Mouse (Mus musculus) neural tube, embryonic 11.5 days (tissue): ENCODE data around the gene Arl6ip1. TPM values are rescaled to one million over a fixed set of nuclear protein-coding genes. Genes with fewer than 3 reads are reported as not detected.

Experiments
- ATAC-seq: fragments of 200-750 bp; cut with Nextera tagmentation; 2 replicates; pipeline ENCODE4 v1.8.0; 2017; ENCODE audit warnings: moderate number of reproducible peaks, mild to moderate bottlenecking, moderate TSS enrichment, moderate library complexity; ENCODE audit not compliant: insufficient read depth, low FRiP score, low TSS enrichment
- DNase-seq: peaks from one replicate; pipeline ENCODE4 v3.0.0-alpha.2; 2015; ENCODE audit warnings: low spot score
- H3K27ac ChIP-seq: fragments of 300-500 bp; sonication (generic); 2 replicates; pipeline ENCODE4 v1.5.1; 2014; ENCODE audit warnings: low read depth, mild to moderate bottlenecking, low read length
- H3K27me3 ChIP-seq: fragments of 300-500 bp; sonication (generic); 2 replicates; pipeline ENCODE4 v1.6.1; 2014; ENCODE audit warnings: mild to moderate bottlenecking, low read length, mixed read lengths; ENCODE audit not compliant: control insufficient read depth, insufficient read depth
- H3K36me3 ChIP-seq: fragments of 300-500 bp; sonication (generic); 2 replicates; pipeline ENCODE4 v1.6.1; 2014; ENCODE audit warnings: mild to moderate bottlenecking, low read length, moderate library complexity, mixed read lengths; ENCODE audit not compliant: control insufficient read depth, insufficient read depth
- H3K4me1 ChIP-seq: fragments of 300-500 bp; sonication (generic); 2 replicates; pipeline ENCODE4 v1.6.1; 2014; ENCODE audit warnings: low read length, mixed read lengths; ENCODE audit not compliant: control insufficient read depth, insufficient read depth
- H3K4me2 ChIP-seq: fragments of 300-500 bp; sonication (generic); 2 replicates; pipeline ENCODE4 v1.6.1; 2014; ENCODE audit warnings: low read depth, mild to moderate bottlenecking, moderate library complexity
- H3K4me3 ChIP-seq: fragments of 300-500 bp; sonication (generic); 2 replicates; pipeline ENCODE4 v1.5.1; 2014; ENCODE audit warnings: low read depth, low read length
- H3K9ac ChIP-seq: fragments of 300-500 bp; sonication (generic); 2 replicates; pipeline ENCODE4 v1.6.1; 2014; ENCODE audit warnings: mild to moderate bottlenecking, low read length
- H3K9me3 ChIP-seq: fragments of 300-500 bp; sonication (generic); 2 replicates; pipeline ENCODE4 v1.6.1; 2016; ENCODE audit warnings: low read length; ENCODE audit not compliant: control insufficient read depth
- WGBS: fragments of 180-500 bp; shearing (Covaris S2); extraction: QIAGEN DNeasy Blood & Tissue Kit; methylation state at CpG from one replicate; pipeline ENCODE4 v1.1.7; 2014; 5-methylcytosine and 5-hydroxymethylcytosine counted together
- polyA plus RNA-seq: library from polyadenylated mRNA; unstranded; fragments of >200 nt; fragmentation: Nextera tagmentation; extraction: Ambion mirVana; gene quantifications from 2 replicates; pipeline ENCODE4 v1.2.1, GENCODE M21; 2014

Gene Arl6ip1
- polyA plus RNA-seq, 1 experiment from 2014 or later, result 417 TPM

DNA sequence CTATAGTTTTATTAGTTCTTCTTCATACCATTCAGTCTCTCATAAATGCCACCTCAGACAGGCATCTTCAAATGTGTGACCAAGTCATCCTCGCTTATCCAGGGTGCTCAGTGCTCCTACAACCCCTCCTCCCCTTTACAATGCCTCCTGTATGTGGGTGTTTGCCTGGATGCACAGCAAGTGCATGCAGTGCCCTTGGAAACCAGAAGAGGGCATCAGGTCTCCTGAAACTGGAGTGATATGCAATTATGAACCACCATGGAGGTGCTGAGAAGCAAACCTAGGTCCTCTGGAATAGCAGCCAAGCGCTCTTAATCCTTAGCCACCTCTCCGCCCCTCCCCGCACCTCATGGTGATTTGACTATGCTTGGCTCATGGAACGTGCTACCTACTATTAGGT lies 50.4 kb downstream of the Arl6ip1 start:
- H3K9ac ChIP-seq, result no peak overlapping the region
- H3K4me3 ChIP-seq, result no peak overlapping the region
- DNase-seq (no peak), ATAC-seq (no peak)
- WGBS, result 90% methylated on average over 5 of the region's 5 CpGs
- no peaks in the 10 kb centered on the region for H3K36me3 ChIP-seq
- H3K27me3 ChIP-seq, result no peaks in the 10 kb centered on the region
- no peak overlapping the region for H3K27ac ChIP-seq
- no peaks in the 10 kb centered on the region for H3K9me3 ChIP-seq
- H3K4me2 ChIP-seq, result no peak overlapping the region
- no peaks in the 10 kb centered on the region for H3K4me1 ChIP-seq

Other genes with a start within 250 kb of the Arl6ip1 start
- 596 and 656 TPM in 2 replicates for gene Rps15a, start 13.5 kb downstream of the Arl6ip1 start, polyA plus RNA-seq
- 17.7 and 18.8 TPM in 2 replicates for gene Smg1, start 114.0 kb upstream of the Arl6ip1 start, polyA plus RNA-seq